Mouse (Mus musculus): ENCODE data around the gene Gm49395. TPM values are rescaled to one million over a fixed set of nuclear protein-coding genes. Genes with fewer than 3 reads are reported as not detected.

Gm49395 gene
- 3.8 and 3.9 TPM in 2 replicates for polyA plus RNA-seq (2015; fragmentation: Nextera tagmentation; extraction: Ambion mirVana)

GRCm38 (mm10) chr13:115101355-115102191 lies at the start of gene Gm49395, which contains the start of gene Itga1:
Gene Gm49395 (minus strand): TSS chr13:115101921.
Gene Itga1 (minus strand): TSS chr13:115101964.

GRCm38 (mm10) chr13:115090069-115090976 lies 11.4 kb downstream of the Gm49395 start, which contains the start of gene Pelo:
Gene Pelo (minus strand): TSS chr13:115090186.

Other genes with a start within 250 kb of the Gm49395 start
- 2.8 and 3.2 TPM in 2 replicates for gene Itga2, start 169.8 kb downstream of the Gm49395 start, polyA plus RNA-seq (2015; fragmentation: Nextera tagmentation; extraction: Ambion mirVana)
- 3.0 and 4.0 TPM in 2 replicates for gene Pelo, start 11.7 kb downstream of the Gm49395 start, polyA plus RNA-seq (2015; fragmentation: Nextera tagmentation; extraction: Ambion mirVana)
- 10.2 and 11.0 TPM in 2 replicates for gene Itga1, start within 50 bp of the Gm49395 start, polyA plus RNA-seq (2015; fragmentation: Nextera tagmentation; extraction: Ambion mirVana)

Data from skeletal muscle tissue, postnatal 0 days (tissue).